Mouse (Mus musculus) heart, embryonic 12.5 days (tissue): ENCODE measurements around the gene Lsg1. TPM values are rescaled to one million over a fixed set of nuclear protein-coding genes. Genes with fewer than 3 reads are reported as not detected.

Experiments
- ATAC-seq: fragments of 200-750 bp; cut with Nextera tagmentation; 2 replicates; pipeline ENCODE4 v1.8.0; 2017; ENCODE audit warnings: moderate TSS enrichment, moderate library complexity; ENCODE audit not compliant: insufficient number of reproducible peaks, low FRiP score
- H3K27ac ChIP-seq: fragments of 300-500 bp; sonication (generic); 2 replicates; pipeline ENCODE4 v1.5.1; 2016; ENCODE audit warnings: mild to moderate bottlenecking, moderate library complexity; ENCODE audit not compliant: poor library complexity, severe bottlenecking
- H3K27me3 ChIP-seq: fragments of 300-500 bp; sonication (generic); replicated peaks from 2 replicates; pipeline ENCODE4 v1.6.1; 2016; ENCODE audit warnings: mild to moderate bottlenecking, moderate library complexity
- H3K36me3 ChIP-seq: fragments of 300-500 bp; sonication (generic); 2 replicates; pipeline ENCODE4 v1.6.1; 2016; ENCODE audit warnings: mild to moderate bottlenecking, moderate library complexity
- H3K4me1 ChIP-seq: fragments of 300-500 bp; sonication (generic); replicated peaks from 2 replicates; pipeline ENCODE4 v1.6.1; 2016; ENCODE audit warnings: mild to moderate bottlenecking
- H3K4me2 ChIP-seq: fragments of 300-500 bp; sonication (generic); 2 replicates; pipeline ENCODE4 v1.6.1; 2016; ENCODE audit warnings: mild to moderate bottlenecking, moderate library complexity
- H3K4me3 ChIP-seq: fragments of 300-500 bp; sonication (generic); 2 replicates; pipeline ENCODE4 v1.5.1; 2016; ENCODE audit warnings: mild to moderate bottlenecking
- H3K9ac ChIP-seq: fragments of 300-500 bp; sonication (generic); 2 replicates; pipeline ENCODE4 v1.6.1; 2016; ENCODE audit warnings: mild to moderate bottlenecking, moderate library complexity
- H3K9me3 ChIP-seq: fragments of 300-500 bp; sonication (generic); replicated peaks from 2 replicates; pipeline ENCODE4 v1.6.1; 2016; ENCODE audit warnings: mild to moderate bottlenecking, moderate library complexity
- WGBS: fragments of 180-500 bp; shearing (Covaris S2); methylation state at CpG from one replicate; pipeline ENCODE4 v1.1.7; 2016; 5-methylcytosine and 5-hydroxymethylcytosine counted together
- polyA plus RNA-seq: library from polyadenylated mRNA; unstranded; fragments of >200 nt; fragmentation: Nextera tagmentation; extraction: Ambion mirVana; gene quantifications from 2 replicates; pipeline ENCODE4 v1.2.1, GENCODE M21; 2016

Gene Lsg1
- polyA plus RNA-seq, 1 experiment from 2014 or later: 42.9 TPM

DNA sequence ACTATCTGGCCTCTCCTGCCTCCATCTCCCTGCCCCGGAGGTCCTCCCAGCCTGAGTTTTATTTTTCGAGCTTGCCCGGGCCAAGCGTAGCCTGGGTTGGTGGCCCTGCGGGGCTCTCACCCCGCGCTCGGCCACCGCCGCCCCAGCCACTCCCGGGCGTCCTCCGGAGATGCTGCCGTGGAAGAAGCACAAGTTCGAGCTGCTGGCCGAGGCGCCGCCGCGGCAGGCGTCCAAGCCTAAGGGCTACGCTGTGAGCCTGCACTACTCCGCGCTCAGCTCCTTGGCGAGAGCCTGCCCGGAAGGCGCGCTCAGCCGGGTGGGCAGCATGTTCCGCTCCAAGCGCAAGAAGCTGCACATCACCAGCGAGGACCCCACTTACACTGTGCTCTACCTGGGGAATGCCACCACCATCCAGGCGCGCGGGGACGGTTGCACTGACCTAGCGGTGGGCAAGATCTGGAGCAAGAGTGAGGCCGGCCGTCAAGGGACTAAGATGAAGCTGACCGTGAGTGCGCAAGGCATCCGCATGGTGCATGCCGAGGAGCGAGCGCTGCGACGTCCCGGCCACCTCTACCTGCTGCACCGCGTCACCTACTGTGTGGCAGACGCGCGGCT lies 13.1 kb upstream of the Lsg1 start:
- Histone ChIP-seq H3K27me3 (peaks cover 7% of the 10 kb centered on the region; the same call in 1 of the 2 replicates), H3K4me3 (peak overlapping the region; percentile 82), H3K36me3 (no peaks in the 10 kb centered on the region), H3K4me1 (peaks cover 46% of the 10 kb centered on the region), H3K9me3 (no peaks in the 10 kb centered on the region), H3K9ac (peak overlapping the region; percentile 84), H3K27ac (peak overlapping the region; percentile 80), H3K4me2 (peak overlapping the region; percentile 94)
- under 1% methylated on average over 53 of the region's 53 CpGs for WGBS
- no peak for ATAC-seq

DNA sequence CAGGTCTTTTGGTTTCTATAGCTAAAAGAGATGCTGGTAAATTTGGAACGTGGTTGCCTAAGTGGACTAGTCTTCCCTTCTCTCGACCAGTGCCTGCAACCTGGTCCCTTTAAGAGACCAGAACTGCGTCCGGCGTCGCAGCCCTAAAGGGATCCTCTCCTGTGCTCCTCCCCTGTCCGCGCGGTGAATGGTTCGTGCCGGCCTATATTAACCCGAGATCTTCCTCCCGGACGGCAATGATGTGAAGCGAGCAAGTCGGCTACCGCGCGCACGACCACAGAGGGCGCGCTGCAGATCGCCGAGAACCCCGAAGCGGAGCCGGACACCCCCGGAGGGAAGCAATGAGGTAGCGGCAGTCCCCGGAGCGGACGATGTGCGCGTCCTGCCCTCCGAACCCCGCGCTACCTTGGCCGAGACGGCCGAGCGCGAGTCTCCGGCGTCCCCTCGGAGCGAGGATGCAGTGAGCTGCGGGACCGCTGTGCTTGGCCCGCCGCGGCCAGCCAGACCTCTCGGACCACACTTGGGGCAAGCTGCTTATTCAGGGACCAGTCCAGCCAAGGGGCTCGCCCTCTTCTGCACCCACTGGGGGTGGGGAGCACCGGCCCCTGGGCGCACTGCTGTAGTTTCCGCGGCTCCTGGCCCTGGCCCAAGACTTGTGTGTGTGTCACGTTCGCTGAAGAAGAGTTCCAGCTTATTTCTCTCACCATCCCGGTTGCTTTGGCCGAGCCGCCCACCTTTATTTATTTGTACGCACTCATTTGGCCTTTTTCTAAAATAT lies 12.3 kb upstream of the Lsg1 start, which contains the start of gene Fam43a:
Gene Fam43a (plus strand): TSS at position 233 of the 778 bp plus-strand sequence.
- H3K27me3 ChIP-seq: peaks cover 11% of the 10 kb centered on the region; the same call in 1 of the 2 replicates
- peaks cover 37% of the 10 kb centered on the region for H3K4me1 ChIP-seq

DNA sequence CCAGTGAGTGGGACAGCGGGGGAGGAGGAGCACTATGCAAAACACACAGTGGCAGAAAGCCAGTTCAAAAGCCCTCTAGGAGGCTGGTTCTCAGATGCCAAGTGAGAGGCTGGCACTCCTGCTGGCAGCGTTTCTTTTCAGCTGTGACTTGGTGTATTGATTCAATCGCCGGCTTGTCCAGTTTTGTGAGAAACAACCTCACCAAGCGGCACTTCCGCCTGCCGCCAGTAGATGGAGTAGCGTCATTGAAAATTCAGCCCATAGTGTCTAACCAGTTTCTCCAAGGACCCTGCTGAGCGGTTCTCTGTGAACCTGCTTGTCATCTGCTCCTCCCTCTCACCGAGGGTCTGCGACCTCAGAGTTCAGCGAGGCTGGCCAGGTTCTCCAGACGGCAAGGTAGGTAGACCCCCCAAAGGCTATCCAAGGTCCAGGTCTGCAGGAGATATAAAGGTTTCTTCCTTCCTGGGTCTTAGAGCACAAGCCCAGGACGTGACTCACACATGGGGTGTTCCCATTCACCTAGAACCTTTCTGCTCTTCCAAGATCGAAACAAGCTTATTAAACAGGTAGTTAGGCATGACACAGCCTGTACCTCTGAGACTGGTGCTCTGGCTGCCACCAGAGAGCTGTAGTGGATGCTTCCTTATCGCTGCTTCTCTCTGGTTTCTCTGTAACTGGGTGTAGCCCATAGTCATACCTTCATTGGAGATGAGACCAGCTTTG lies 9.7 kb upstream of the Lsg1 start:
- peaks cover 18% of the 10 kb centered on the region for H3K4me1 ChIP-seq
- ATAC-seq: no peak
- H3K27me3 ChIP-seq: peaks cover 11% of the 10 kb centered on the region; the same call in 1 of the 2 replicates
- 12% methylated on average over 16 of the region's 16 CpGs for WGBS
- peak overlapping the region; percentile 66 for H3K4me2 ChIP-seq
- H3K36me3 ChIP-seq: no peaks in the 10 kb centered on the region
- no peaks in the 10 kb centered on the region for H3K9me3 ChIP-seq
- H3K4me3 ChIP-seq: peak overlapping the region; percentile 28
- peak overlapping the region; percentile 59 for H3K9ac ChIP-seq
- H3K27ac ChIP-seq: no peak overlapping the region

More for the DNA sequence above, 12.3 kb upstream of the Lsg1 start, which contains the start of gene Fam43a:
- peak within 1 kb of the TSS; percentile 82 for H3K4me3 ChIP-seq
- peak within 1 kb of the TSS; percentile 94 for H3K4me2 ChIP-seq
- H3K9ac ChIP-seq: peak within 1 kb of the TSS; percentile 84
- peak within 1 kb of the TSS; percentile 80 for H3K27ac ChIP-seq
- peak; percentile 84 for ATAC-seq
- no peaks in the 10 kb centered on the region for H3K9me3 ChIP-seq
- WGBS: under 1% methylated on average over 63 of the region's 63 CpGs
- no peaks in the 10 kb centered on the region for H3K36me3 ChIP-seq

DNA sequence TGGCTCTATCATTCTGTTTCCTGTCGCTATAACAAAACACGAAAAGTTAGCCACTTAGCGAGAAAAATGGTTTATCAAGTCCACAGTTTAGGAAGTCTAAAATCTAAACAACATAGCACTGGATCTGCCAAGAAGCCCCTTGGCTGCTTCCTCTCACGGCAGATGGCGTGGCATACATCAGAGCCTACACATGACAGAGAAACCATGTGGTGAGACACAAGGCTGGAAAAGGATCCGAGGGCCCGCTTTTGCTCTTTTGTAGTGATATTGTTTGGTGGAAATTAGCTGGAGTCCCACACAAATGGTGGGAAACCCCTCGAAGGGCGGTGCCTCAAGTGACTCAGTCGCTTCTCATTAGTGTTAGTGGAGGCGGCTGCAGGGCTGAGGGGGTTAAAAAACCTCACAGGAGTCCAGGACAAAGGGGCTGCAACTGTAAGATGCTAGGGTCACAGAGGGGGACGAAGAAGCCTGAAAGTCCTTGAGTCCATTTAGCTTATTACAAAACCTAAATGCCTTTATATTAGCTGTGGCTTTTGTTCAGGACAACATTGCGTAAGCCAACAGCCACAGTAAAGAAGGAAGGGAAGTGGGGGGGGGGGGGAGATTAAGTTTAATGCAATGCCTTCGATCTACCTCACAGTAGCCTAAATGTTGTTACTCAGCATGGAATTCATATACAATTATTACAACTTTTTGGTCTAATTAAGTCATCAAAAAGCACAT lies 8.6 kb upstream of the Lsg1 start:
- ATAC-seq: no peak
- 64% methylated on average over 14 of the region's 14 CpGs for WGBS
- H3K36me3 ChIP-seq: no peaks in the 10 kb centered on the region
- H3K27ac ChIP-seq: no peak overlapping the region
- no peak overlapping the region for H3K4me2 ChIP-seq
- no peaks in the 10 kb centered on the region for H3K9me3 ChIP-seq
- H3K4me1 ChIP-seq: peaks cover 7% of the 10 kb centered on the region
- H3K27me3 ChIP-seq: peaks cover 11% of the 10 kb centered on the region; the same call in 1 of the 2 replicates
- no peak overlapping the region for H3K9ac ChIP-seq
- H3K4me3 ChIP-seq: no peak overlapping the region

DNA sequence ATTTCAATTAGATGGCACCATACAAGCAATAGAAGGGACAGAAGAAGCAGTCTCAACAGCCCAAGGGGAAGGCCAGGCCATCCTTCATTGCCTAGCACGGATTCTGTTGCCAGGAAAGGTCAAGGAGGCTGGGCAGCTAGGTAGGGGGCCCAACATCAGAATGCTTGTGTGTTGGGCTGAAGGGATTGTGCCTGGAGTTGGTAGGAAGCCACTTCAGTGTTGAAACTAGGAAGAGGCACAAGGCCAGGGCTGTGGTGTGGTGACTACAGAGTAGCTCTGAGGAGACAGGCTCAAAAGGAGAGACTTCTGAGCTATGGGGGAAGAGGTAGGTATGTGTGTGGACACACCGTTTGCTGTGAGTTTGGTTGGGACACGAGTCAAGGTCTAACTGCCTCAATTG lies 8.0 kb upstream of the Lsg1 start:
- Histone ChIP-seq H3K4me3 (no peak overlapping the region), H3K4me1 (peaks cover 4% of the 10 kb centered on the region), H3K27me3 (peaks cover 11% of the 10 kb centered on the region; the same call in 1 of the 2 replicates), H3K9me3 (no peaks in the 10 kb centered on the region), H3K27ac (no peak overlapping the region), H3K9ac (no peak overlapping the region), H3K4me2 (no peak overlapping the region), H3K36me3 (no peaks in the 10 kb centered on the region)
- no peak for ATAC-seq
- 49% methylated on average over 3 of the region's 3 CpGs for WGBS

DNA sequence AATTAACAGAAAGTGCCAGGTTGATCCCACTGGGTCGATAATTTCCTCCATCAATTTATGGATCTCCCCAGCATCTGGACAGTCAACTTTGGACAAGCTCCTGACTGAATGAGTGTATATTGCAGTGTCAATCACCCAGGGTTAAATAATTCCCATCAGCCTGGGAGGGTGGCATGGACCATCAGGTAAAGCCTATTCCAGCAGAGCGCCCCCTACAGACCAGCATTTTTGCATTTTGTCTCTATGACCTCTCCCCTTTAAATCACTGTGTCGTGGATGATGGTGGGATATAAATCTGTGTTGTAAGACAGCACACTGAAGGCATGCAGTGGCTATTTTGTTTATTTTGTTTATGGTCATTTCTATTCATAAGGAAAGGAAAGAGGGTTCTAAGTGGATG lies 4.6 kb upstream of the Lsg1 start:
- H3K27me3 ChIP-seq: peaks cover 11% of the 10 kb centered on the region; the same call in 1 of the 2 replicates
- 44% methylated on average over 3 of the region's 3 CpGs for WGBS
- ATAC-seq: no peak

DNA sequence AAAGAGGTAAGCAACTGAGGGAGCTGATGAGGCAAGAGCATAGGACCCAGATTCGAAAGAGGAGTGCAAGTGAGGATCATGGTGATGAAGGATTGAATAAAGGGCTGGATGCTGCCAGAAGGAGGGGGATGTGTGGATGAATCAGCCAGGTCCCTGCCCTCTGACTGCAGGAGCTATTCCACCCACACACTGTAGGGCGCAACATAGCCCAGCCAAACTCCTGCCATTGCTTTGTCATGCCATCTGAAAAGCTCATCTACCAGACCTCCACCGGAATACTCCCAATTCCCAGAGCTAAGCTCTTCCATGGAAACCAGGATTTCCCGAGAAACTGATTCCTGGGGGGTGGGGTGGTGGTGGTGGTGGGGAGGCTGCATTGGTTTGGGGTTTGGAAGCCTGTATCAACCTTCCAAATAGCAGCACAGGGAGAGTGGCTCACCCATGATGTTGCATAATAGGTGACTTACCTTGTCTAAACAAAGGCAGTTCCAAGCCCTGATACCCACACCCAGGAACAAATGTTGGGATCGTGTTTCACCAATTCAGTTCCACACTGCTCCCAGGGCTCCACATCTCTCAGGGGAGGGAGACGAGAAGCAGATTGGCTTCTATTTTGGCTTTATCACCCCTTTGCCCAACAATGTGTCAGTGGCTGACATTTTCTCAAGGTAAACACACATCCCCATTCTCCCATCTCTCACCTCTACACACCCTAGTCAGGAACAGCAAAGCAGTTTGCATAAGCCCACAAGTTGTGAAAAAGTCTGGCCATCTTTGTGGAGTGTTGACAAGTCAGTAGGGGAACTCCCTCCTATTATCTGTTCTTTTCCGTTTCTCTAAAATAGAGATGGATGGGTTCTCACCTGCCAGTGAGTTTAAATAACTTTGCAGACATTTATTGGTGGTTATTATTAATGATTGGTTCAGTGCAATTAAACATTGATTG lies 3.1 kb upstream of the Lsg1 start:
- no peak overlapping the region for H3K27ac ChIP-seq
- no peak overlapping the region for H3K4me3 ChIP-seq
- H3K4me2 ChIP-seq: no peak overlapping the region
- ATAC-seq: no peak
- peaks cover 1% of the 10 kb centered on the region; the same call in 1 of the 2 replicates for H3K36me3 ChIP-seq
- no peaks in the 10 kb centered on the region for H3K9me3 ChIP-seq
- H3K9ac ChIP-seq: no peak overlapping the region
- H3K4me1 ChIP-seq: peaks cover 7% of the 10 kb centered on the region
- 28% methylated on average over 7 of the region's 7 CpGs for WGBS
- peaks cover 4% of the 10 kb centered on the region; the same call in 1 of the 2 replicates for H3K27me3 ChIP-seq

More for the DNA sequence above, 4.6 kb upstream of the Lsg1 start:
- H3K9ac ChIP-seq: no peak overlapping the region
- no peaks in the 10 kb centered on the region for H3K36me3 ChIP-seq
- H3K9me3 ChIP-seq: no peaks in the 10 kb centered on the region
- H3K4me3 ChIP-seq: no peak overlapping the region
- no peak overlapping the region for H3K4me2 ChIP-seq
- H3K4me1 ChIP-seq: no peaks in the 10 kb centered on the region; the same call in 1 of the 2 replicates
- H3K27ac ChIP-seq: no peak overlapping the region

DNA sequence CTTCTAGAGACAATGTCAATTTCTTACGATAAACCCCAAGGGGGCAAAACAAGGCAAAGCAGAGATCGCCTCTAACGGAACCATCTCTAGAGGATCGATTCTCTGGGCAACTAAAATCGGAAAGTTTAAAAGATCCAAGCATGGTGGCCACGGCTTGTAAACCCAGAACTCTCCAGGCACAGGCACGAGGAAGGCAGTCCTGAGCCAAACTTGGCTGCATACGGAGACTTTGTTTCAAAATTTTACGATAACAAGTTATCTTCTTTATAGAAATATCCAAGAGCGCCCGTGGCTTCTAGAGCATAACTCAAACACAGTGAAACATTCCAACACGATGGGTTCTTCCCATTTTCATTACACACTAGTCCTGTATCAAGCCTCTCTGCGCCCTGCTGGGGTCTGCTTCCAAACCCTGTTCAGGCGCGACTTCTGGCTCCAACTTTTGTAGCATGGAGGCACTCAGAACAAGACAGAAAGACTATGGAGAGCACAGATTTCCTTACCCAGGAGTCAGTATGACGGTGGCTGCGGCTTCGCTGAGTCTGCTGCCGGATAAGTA lies 378 bp downstream of the Lsg1 start:
- H3K4me1 ChIP-seq: peaks cover 7% of the 10 kb centered on the region
- peak; percentile 12; the same call in 1 of the 2 replicates for ATAC-seq
- no peaks in the 10 kb centered on the region for H3K9me3 ChIP-seq
- H3K27ac ChIP-seq: peak overlapping the region; percentile 29; the same call in 1 of the 2 replicates
- H3K4me3 ChIP-seq: peak overlapping the region; percentile 91
- H3K36me3 ChIP-seq: peaks cover 34% of the 10 kb centered on the region
- H3K9ac ChIP-seq: peak overlapping the region; percentile 80
- H3K27me3 ChIP-seq: no peaks in the 10 kb centered on the region
- H3K4me2 ChIP-seq: peak overlapping the region; percentile 85
- WGBS: 2% methylated on average over 19 of the region's 19 CpGs

DNA sequence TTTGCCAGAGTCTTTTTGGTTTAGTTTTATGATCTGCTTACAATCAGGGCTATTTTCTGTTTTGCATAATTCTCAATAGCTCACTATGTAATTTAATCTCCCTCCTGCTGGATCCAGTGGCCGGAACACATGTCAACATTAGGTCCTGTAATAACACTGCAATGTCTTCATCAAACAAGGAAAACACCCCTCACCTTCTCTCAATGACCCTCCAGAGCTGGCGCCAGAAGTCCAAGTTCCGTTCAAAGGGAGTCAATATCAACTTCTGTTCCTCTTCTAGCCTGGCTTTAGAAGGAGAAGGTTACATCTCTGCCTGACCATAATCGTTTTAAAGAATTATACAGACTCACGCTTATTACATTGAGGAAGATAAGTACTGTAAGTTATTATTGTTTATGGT lies 6.6 kb downstream of the Lsg1 start:
- no peak for ATAC-seq
- no peak overlapping the region for H3K4me3 ChIP-seq
- WGBS: 92% methylated on average over 5 of the region's 5 CpGs
- H3K4me2 ChIP-seq: no peak overlapping the region
- no peak overlapping the region for H3K9ac ChIP-seq
- H3K27me3 ChIP-seq: no peaks in the 10 kb centered on the region
- no peaks in the 10 kb centered on the region for H3K4me1 ChIP-seq
- H3K27ac ChIP-seq: no peak overlapping the region
- H3K9me3 ChIP-seq: no peaks in the 10 kb centered on the region
- peaks cover 94% of the 10 kb centered on the region for H3K36me3 ChIP-seq
